Mouse (Mus musculus) T-helper 1 cell (primary cell): ENCODE measurements at regions not wholly inside any gene's neighbourhood (a gene's known extent, or its start where the extent isn't known, plus 50 kb on each side); places are given as distances from the start of the nearest gene placed in this dataset.

Experiments used
- in situ Hi-C: fragments of 300-600 bp; cut with MboI, MseI; formaldehyde crosslinking; loops from one replicate; pipeline ENCODE4 v1.15.1; 2025; ENCODE audit warnings: high pct_unique_total_duplicates

GRCm38 (mm10) chr5:57582392-57582791 lies 135.4 kb upstream of the Pcdh7 start:
- in situ Hi-C loops, result no loop called here

- in situ Hi-C loops, result no loop called here
Measured at GRCm38 (mm10) chr5:57587016-57587415, 130.8 kb upstream of the Pcdh7 start.

- in situ Hi-C loops, result loop anchor here (10.0 kb wide), 1 partner anchor 131 kb away; no protein-coding TSS in a partner anchor
Measured at GRCm38 (mm10) chr5:57595924-57596323, 121.8 kb upstream of the Pcdh7 start.

- in situ Hi-C loops, result loop anchor here (10.0 kb wide), 1 partner anchor 132 kb away; no protein-coding TSS in a partner anchor
Measured at GRCm38 (mm10) chr5:57597043-57597442, 120.7 kb upstream of the Pcdh7 start.

- in situ Hi-C loops, result loop anchor here (10.0 kb wide), 1 partner anchor 133 kb away; no protein-coding TSS in a partner anchor
Measured at GRCm38 (mm10) chr5:57598187-57598700, 119.5 kb upstream of the Pcdh7 start.
